Mouse (Mus musculus) gonadal fat pad, adult 2 months (tissue): ENCODE data around the gene Ddost. TPM values are rescaled to one million over a fixed set of nuclear protein-coding genes. Genes with fewer than 3 reads are reported as not detected.

ENCODE experiments used
- DNase-seq: peaks from one replicate; pipeline ENCODE4 v3.0.0-alpha.2; 2012; ENCODE audit warnings: low read depth
- polyA plus RNA-seq: library from polyadenylated mRNA; depleted of rRNA; stranded (reverse); fragments of >200 nt; gene quantifications from 2 replicates; pipeline ENCODE4 v1.2.3, GENCODE M21; 2012; rRNA removed

The Ddost gene
- polyA plus RNA-seq, 1 experiment: 277 TPM

GRCm38 (mm10) chr4:138337341-138337740 lies 32.8 kb downstream of the Ddost start:
- no peak for DNase-seq

- no peak for DNase-seq
These were observed 35.4 kb downstream of the Ddost start for GRCm38 (mm10) chr4:138339963-138340362.

GRCm38 (mm10) chr4:138341393-138341792 lies 36.9 kb downstream of the Ddost start:
- no peak for DNase-seq

GRCm38 (mm10) chr4:138342048-138342447 lies 37.5 kb downstream of the Ddost start:
- DNase-seq: no peak

GRCm38 (mm10) chr4:138342778-138343177 lies 38.2 kb downstream of the Ddost start:
- no peak for DNase-seq

GRCm38 (mm10) chr4:138343341-138343837 lies 38.9 kb downstream of the Ddost start:
- no peak for DNase-seq

GRCm38 (mm10) chr4:138344891-138345545 lies 40.5 kb downstream of the Ddost start:
- DNase-seq: no peak

- no peak for DNase-seq
These were observed 42.8 kb downstream of the Ddost start for GRCm38 (mm10) chr4:138347280-138347679.

- no peak for DNase-seq
These were observed 44.2 kb downstream of the Ddost start for GRCm38 (mm10) chr4:138348716-138349115.

GRCm38 (mm10) chr4:138351821-138352220 lies 47.3 kb downstream of the Ddost start:
- no peak for DNase-seq

GRCm38 (mm10) chr4:138352692-138353091 lies 48.2 kb downstream of the Ddost start:
- DNase-seq: no peak

GRCm38 (mm10) chr4:138353438-138354171 lies 49.1 kb downstream of the Ddost start:
- no peak for DNase-seq

GRCm38 (mm10) chr4:138355496-138355895 lies 51.0 kb downstream of the Ddost start:
- no peak for DNase-seq

GRCm38 (mm10) chr4:138356141-138356540 lies 51.6 kb downstream of the Ddost start:
- no peak for DNase-seq

GRCm38 (mm10) chr4:138356551-138356950 lies 52.0 kb downstream of the Ddost start:
- DNase-seq: no peak

GRCm38 (mm10) chr4:138358176-138358575 lies 53.6 kb downstream of the Ddost start:
- no peak for DNase-seq

GRCm38 (mm10) chr4:138361370-138361821 lies 56.9 kb downstream of the Ddost start:
- DNase-seq: no peak

Other genes with a start within 250 kb of the Ddost start
- 59.8 and 63.2 TPM in 2 replicates for gene Hp1bp3, start 88.4 kb upstream of the Ddost start, polyA plus RNA-seq
- gene Sh2d5, start 54.3 kb upstream of the Ddost start, polyA plus RNA-seq: 7.9 and 8.5 TPM in 2 replicates
- gene Kif17, start 54.3 kb upstream of the Ddost start, polyA plus RNA-seq: 6.2 and 7.1 TPM in 2 replicates
- 153 and 172 TPM in 2 replicates for gene Pink1, start 21.6 kb downstream of the Ddost start, polyA plus RNA-seq
- gene Cda, start 63.3 kb downstream of the Ddost start, polyA plus RNA-seq: 13.4 and 14.5 TPM in 2 replicates
- gene Fam43b, start 91.8 kb downstream of the Ddost start, polyA plus RNA-seq: not detected in 2 replicates
- 19.4 and 19.6 TPM in 2 replicates for gene Mul1, start 129.9 kb downstream of the Ddost start, polyA plus RNA-seq
- 6.6 and 11.1 TPM in 2 replicates for gene Camk2n1, start 149.6 kb downstream of the Ddost start, polyA plus RNA-seq